Comparison of ENCODE assay signal across 35 mouse cellular contexts in genomic region chr11:40371696-40372095, GRCm38 (mm10).
"Had no signal": no experiment of that assay in that cellular context is flagged by ENCODE, and none has a peak within 500 bp of the region (broad histone marks: within the 10 kb centered on the region; RNA-seq: fewer than 3 reads in every experiment).

No protein-coding gene starts in this region.

- H3K36me3 ChIP-seq: heart, embryonic 10.5 days; heart, embryonic 12.5 days; heart, embryonic 13.5 days; heart, embryonic 15.5 days; hindbrain, embryonic 10.5 days; hindbrain, embryonic 12.5 days; hindbrain, embryonic 13.5 days; hindbrain, embryonic 15.5 days; intestine, embryonic 15.5 days; kidney, embryonic 15.5 days had no signal

- H3K9ac ChIP-seq: heart, embryonic 12.5 days; heart, embryonic 13.5 days; heart, embryonic 15.5 days; hindbrain, embryonic 12.5 days; hindbrain, embryonic 13.5 days; hindbrain, embryonic 14.5 days; hindbrain, embryonic 15.5 days; intestine, embryonic 15.5 days; kidney, embryonic 15.5 days had no signal

- DNase-seq: heart, postnatal 10 days; heart, postnatal 14 days; heart, postnatal 36 days; heart, postnatal 4 days; kidney, adult 11 months; kidney, adult 18-20 months; kidney, adult 2 months; kidney, adult 8-10 months; kidney, adult 9 months; kidney, postnatal 10 days; kidney, postnatal 14 days; kidney, postnatal 25 days; kidney, postnatal 36 days; kidney, postnatal 4 days; layer of hippocampus, adult 9-11 months; layer of hippocampus, postnatal 36 days had no signal

- H3K27ac ChIP-seq: heart, embryonic 10.5 days; heart, embryonic 13.5 days; heart, embryonic 15.5 days; hindbrain, embryonic 10.5 days; hindbrain, embryonic 12.5 days; hindbrain, embryonic 13.5 days; hindbrain, embryonic 14.5 days; hindbrain, embryonic 15.5 days; hindbrain, postnatal 0 days; intestine, embryonic 15.5 days; kidney, embryonic 15.5 days; kidney, postnatal 0 days; layer of hippocampus, adult 2 months had no signal

- H3K4me2 ChIP-seq: heart, embryonic 11.5 days; heart, embryonic 12.5 days; heart, embryonic 13.5 days; heart, embryonic 15.5 days; hindbrain, embryonic 12.5 days; hindbrain, embryonic 13.5 days; hindbrain, embryonic 14.5 days; hindbrain, embryonic 15.5 days; intestine, embryonic 15.5 days; kidney, embryonic 15.5 days had no signal

- H3K4me3 ChIP-seq: heart, embryonic 10.5 days; heart, embryonic 12.5 days; heart, embryonic 13.5 days; heart, embryonic 15.5 days; hindbrain, embryonic 10.5 days; hindbrain, embryonic 12.5 days; hindbrain, embryonic 13.5 days; hindbrain, embryonic 15.5 days; intestine, embryonic 15.5 days; kidney, embryonic 15.5 days; layer of hippocampus, adult 2 months had no signal

- H3K4me1 ChIP-seq: heart, embryonic 10.5 days; heart, embryonic 12.5 days; heart, embryonic 13.5 days; heart, embryonic 15.5 days; hindbrain, embryonic 10.5 days; hindbrain, embryonic 12.5 days; hindbrain, embryonic 13.5 days; hindbrain, embryonic 15.5 days; intestine, embryonic 15.5 days; kidney, embryonic 15.5 days had no signal

- H3K9me3 ChIP-seq: heart, embryonic 10.5 days; heart, embryonic 12.5 days; heart, embryonic 13.5 days; heart, embryonic 15.5 days; hindbrain, embryonic 10.5 days; hindbrain, embryonic 12.5 days; hindbrain, embryonic 13.5 days; hindbrain, embryonic 15.5 days; intestine, embryonic 15.5 days; kidney, embryonic 15.5 days had no signal

- ATAC-seq: hindbrain, embryonic 16.5 days; hindbrain, postnatal 0 days; inflammation-experienced regulatory T-cells, adult 6 months; intestine, embryonic 15.5 days; intestine, embryonic 16.5 days; intestine, postnatal 0 days had no signal

- H3K27me3 ChIP-seq: heart, embryonic 12.5 days; heart, embryonic 13.5 days; heart, embryonic 15.5 days; hindbrain, embryonic 12.5 days; hindbrain, embryonic 13.5 days; hindbrain, embryonic 15.5 days; intestine, embryonic 15.5 days; kidney, embryonic 15.5 days had no signal
